Mouse (Mus musculus): ENCODE data around the gene Fbxo2. TPM values are rescaled to one million over a fixed set of nuclear protein-coding genes. Genes with fewer than 3 reads are reported as not detected.
"Not testable (repeated sequence)": the region's sequence is repeated elsewhere in the genome, so short reads cannot be mapped to it uniquely, and the experiment has no call there.

Gene Fbxo2
- polyA plus RNA-seq, 1 experiment from 2014 or later, result 1.9 TPM

- WGBS, result 90% methylated on average over 12 of the region's 12 CpGs
- H3K27me3 ChIP-seq (ENCODE audit: control insufficient read depth, insufficient read depth, low read length), result peaks cover 1% of the 10 kb centered on the region; the same call in 1 of the 2 replicates
- H3K9ac ChIP-seq (replicated peaks; ENCODE audit: low read length), result no peak overlapping the region
- no peak for ATAC-seq (replicated peaks; ENCODE audit: insufficient number of reproducible peaks, low FRiP score, low TSS enrichment, low read depth)
- H3K27ac ChIP-seq (replicated peaks; ENCODE audit: low read depth, low read length), result no peak overlapping the region
- no peaks in the 10 kb centered on the region for H3K9me3 ChIP-seq (replicated peaks; ENCODE audit: control insufficient read depth, low read length)
- no peak overlapping the region for H3K4me3 ChIP-seq (ENCODE audit: low read depth, low read length)
- DNase-seq (ENCODE audit: low spot score), result no peak
- H3K4me1 ChIP-seq (ENCODE audit: control insufficient read depth, insufficient read depth, low read length), result no peaks in the 10 kb centered on the region; the same call in 1 of the 2 replicates
- H3K36me3 ChIP-seq (replicated peaks; ENCODE audit: control insufficient read depth, insufficient read depth, low read depth, low read length), result no peaks in the 10 kb centered on the region
- no peak overlapping the region for H3K4me2 ChIP-seq (ENCODE audit: low read depth, low read length)
These were observed 21.1 kb downstream of the Fbxo2 start for GRCm38 (mm10) chr4:148181483-148181882.

- Histone ChIP-seq H3K9me3 (replicated peaks; ENCODE audit: control insufficient read depth, low read length) (no peaks in the 10 kb centered on the region; the same call in 1 of the 2 replicates), H3K27me3 (ENCODE audit: control insufficient read depth, insufficient read depth, low read length) (no peaks in the 10 kb centered on the region), H3K27ac (replicated peaks; ENCODE audit: low read depth, low read length) (no peak overlapping the region), H3K4me2 (ENCODE audit: low read depth, low read length) (no peak overlapping the region), H3K9ac (replicated peaks; ENCODE audit: low read length) (no peak overlapping the region), H3K36me3 (replicated peaks; ENCODE audit: control insufficient read depth, insufficient read depth, low read depth, low read length) (no peaks in the 10 kb centered on the region), H3K4me1 (ENCODE audit: control insufficient read depth, insufficient read depth, low read length) (no peaks in the 10 kb centered on the region; the same call in 1 of the 2 replicates), H3K4me3 (ENCODE audit: low read depth, low read length) (no peak overlapping the region)
- DNase-seq (ENCODE audit: low spot score) (no peak), ATAC-seq (replicated peaks; ENCODE audit: insufficient number of reproducible peaks, low FRiP score, low TSS enrichment, low read depth) (no peak)
- WGBS, result 30% methylated on average over 8 of the region's 8 CpGs
These were observed 21.9 kb downstream of the Fbxo2 start for GRCm38 (mm10) chr4:148182363-148182762.

GRCm38 (mm10) chr4:148184564-148184963 is 24.1 kb downstream of the Fbxo2 start:
- DNase-seq (ENCODE audit: low spot score) (peak; percentile 72), ATAC-seq (replicated peaks; ENCODE audit: insufficient number of reproducible peaks, low FRiP score, low TSS enrichment, low read depth) (no peak)
- Histone ChIP-seq H3K27ac (replicated peaks; ENCODE audit: low read depth, low read length) (no peak overlapping the region), H3K4me1 (ENCODE audit: control insufficient read depth, insufficient read depth, low read length) (no peaks in the 10 kb centered on the region; the same call in 1 of the 2 replicates), H3K36me3 (replicated peaks; ENCODE audit: control insufficient read depth, insufficient read depth, low read depth, low read length) (no peaks in the 10 kb centered on the region), H3K4me2 (ENCODE audit: low read depth, low read length) (no peak overlapping the region), H3K9ac (replicated peaks; ENCODE audit: low read length) (no peak overlapping the region), H3K27me3 (ENCODE audit: control insufficient read depth, insufficient read depth, low read length) (no peaks in the 10 kb centered on the region), H3K4me3 (ENCODE audit: low read depth, low read length) (no peak overlapping the region), H3K9me3 (replicated peaks; ENCODE audit: control insufficient read depth, low read length) (no peaks in the 10 kb centered on the region; the same call in 1 of the 2 replicates)
- WGBS, result 31% methylated on average over 9 of the region's 9 CpGs

- Histone ChIP-seq H3K4me3 (ENCODE audit: low read depth, low read length) (no peak overlapping the region), H3K27me3 (ENCODE audit: control insufficient read depth, insufficient read depth, low read length) (no peaks in the 10 kb centered on the region), H3K36me3 (replicated peaks; ENCODE audit: control insufficient read depth, insufficient read depth, low read depth, low read length) (no peaks in the 10 kb centered on the region), H3K27ac (replicated peaks; ENCODE audit: low read depth, low read length) (no peak overlapping the region), H3K4me2 (ENCODE audit: low read depth, low read length) (no peak overlapping the region), H3K4me1 (ENCODE audit: control insufficient read depth, insufficient read depth, low read length) (no peaks in the 10 kb centered on the region; the same call in 1 of the 2 replicates), H3K9me3 (replicated peaks; ENCODE audit: control insufficient read depth, low read length) (no peaks in the 10 kb centered on the region; the same call in 1 of the 2 replicates), H3K9ac (replicated peaks; ENCODE audit: low read length) (no peak overlapping the region)
- DNase-seq (ENCODE audit: low spot score) (no peak), ATAC-seq (replicated peaks; ENCODE audit: insufficient number of reproducible peaks, low FRiP score, low TSS enrichment, low read depth) (no peak)
- 63% methylated on average over 4 of the region's 4 CpGs for WGBS
These were observed 25.4 kb downstream of the Fbxo2 start for GRCm38 (mm10) chr4:148185819-148186218.

- not testable (repeated sequence) for ATAC-seq (replicated peaks; ENCODE audit: insufficient number of reproducible peaks, low FRiP score, low TSS enrichment, low read depth); H3K4me1 ChIP-seq (ENCODE audit: control insufficient read depth, insufficient read depth, low read length); H3K27ac ChIP-seq (replicated peaks; ENCODE audit: low read depth, low read length); H3K4me2 ChIP-seq (ENCODE audit: low read depth, low read length); H3K27me3 ChIP-seq (ENCODE audit: control insufficient read depth, insufficient read depth, low read length); H3K9me3 ChIP-seq (replicated peaks; ENCODE audit: control insufficient read depth, low read length); H3K4me3 ChIP-seq (ENCODE audit: low read depth, low read length); DNase-seq (ENCODE audit: low spot score); H3K9ac ChIP-seq (replicated peaks; ENCODE audit: low read length); H3K36me3 ChIP-seq (replicated peaks; ENCODE audit: control insufficient read depth, insufficient read depth, low read depth, low read length)
- WGBS, result 86% methylated on average over 1 of the region's 1 CpGs
These were observed 28.3 kb downstream of the Fbxo2 start for GRCm38 (mm10) chr4:148188767-148189166.

GRCm38 (mm10) chr4:148192707-148193245 is 32.4 kb downstream of the Fbxo2 start:
- ATAC-seq (replicated peaks; ENCODE audit: insufficient number of reproducible peaks, low FRiP score, low TSS enrichment, low read depth) (no peak), DNase-seq (ENCODE audit: low spot score) (no peak)
- Histone ChIP-seq H3K9me3 (replicated peaks; ENCODE audit: control insufficient read depth, low read length) (no peaks in the 10 kb centered on the region), H3K27me3 (ENCODE audit: control insufficient read depth, insufficient read depth, low read length) (no peaks in the 10 kb centered on the region), H3K27ac (replicated peaks; ENCODE audit: low read depth, low read length) (no peak overlapping the region), H3K36me3 (replicated peaks; ENCODE audit: control insufficient read depth, insufficient read depth, low read depth, low read length) (no peaks in the 10 kb centered on the region), H3K4me2 (ENCODE audit: low read depth, low read length) (no peak overlapping the region), H3K4me3 (ENCODE audit: low read depth, low read length) (no peak overlapping the region), H3K9ac (replicated peaks; ENCODE audit: low read length) (no peak overlapping the region), H3K4me1 (ENCODE audit: control insufficient read depth, insufficient read depth, low read length) (no peaks in the 10 kb centered on the region)
- WGBS, result 31% methylated on average over 11 of the region's 11 CpGs

- no peak overlapping the region for H3K4me2 ChIP-seq (ENCODE audit: low read depth, low read length)
- no peak overlapping the region for H3K9ac ChIP-seq (replicated peaks; ENCODE audit: low read length)
- DNase-seq (ENCODE audit: low spot score) (no peak), ATAC-seq (replicated peaks; ENCODE audit: insufficient number of reproducible peaks, low FRiP score, low TSS enrichment, low read depth) (0 out of 2 replicates have a peak, but pooled peaks have one; percentile 19)
- no peak overlapping the region for H3K27ac ChIP-seq (replicated peaks; ENCODE audit: low read depth, low read length)
- H3K9me3 ChIP-seq (replicated peaks; ENCODE audit: control insufficient read depth, low read length), result no peaks in the 10 kb centered on the region
- H3K36me3 ChIP-seq (replicated peaks; ENCODE audit: control insufficient read depth, insufficient read depth, low read depth, low read length), result no peaks in the 10 kb centered on the region
- H3K4me1 ChIP-seq (ENCODE audit: control insufficient read depth, insufficient read depth, low read length), result no peaks in the 10 kb centered on the region
- no peak overlapping the region for H3K4me3 ChIP-seq (ENCODE audit: low read depth, low read length)
- peaks cover 3% of the 10 kb centered on the region; the same call in 1 of the 2 replicates for H3K27me3 ChIP-seq (ENCODE audit: control insufficient read depth, insufficient read depth, low read length)
These were observed 34.0 kb downstream of the Fbxo2 start for GRCm38 (mm10) chr4:148194400-148194799.

GRCm38 (mm10) chr4:148198721-148199120 is 38.3 kb downstream of the Fbxo2 start:
- no peak overlapping the region for H3K4me2 ChIP-seq (ENCODE audit: low read depth, low read length)
- no peak for DNase-seq (ENCODE audit: low spot score)
- no peak for ATAC-seq (replicated peaks; ENCODE audit: insufficient number of reproducible peaks, low FRiP score, low TSS enrichment, low read depth)
- H3K4me3 ChIP-seq (ENCODE audit: low read depth, low read length), result no peak overlapping the region
- H3K27ac ChIP-seq (replicated peaks; ENCODE audit: low read depth, low read length), result no peak overlapping the region
- H3K36me3 ChIP-seq (replicated peaks; ENCODE audit: control insufficient read depth, insufficient read depth, low read depth, low read length), result no peaks in the 10 kb centered on the region
- no peaks in the 10 kb centered on the region for H3K4me1 ChIP-seq (ENCODE audit: control insufficient read depth, insufficient read depth, low read length)
- H3K9ac ChIP-seq (replicated peaks; ENCODE audit: low read length), result no peak overlapping the region
- H3K9me3 ChIP-seq (replicated peaks; ENCODE audit: control insufficient read depth, low read length), result no peaks in the 10 kb centered on the region
- H3K27me3 ChIP-seq (ENCODE audit: control insufficient read depth, insufficient read depth, low read length), result peaks cover 3% of the 10 kb centered on the region; the same call in 1 of the 2 replicates
- 38% methylated on average over 10 of the region's 10 CpGs for WGBS
